Mouse (Mus musculus) stomach, embryonic 14.5 days (tissue): ENCODE measurements around the gene Eya4. TPM values are rescaled to one million over a fixed set of nuclear protein-coding genes. Genes with fewer than 3 reads are reported as not detected.

Experiments
- ATAC-seq: fragments of 200-750 bp; cut with Nextera tagmentation; 2 replicates; pipeline ENCODE4 v1.8.0; 2017; ENCODE audit warnings: low read depth, moderate TSS enrichment; ENCODE audit not compliant: insufficient number of reproducible peaks, insufficient read depth, low FRiP score
- H3K27ac ChIP-seq: fragments of 300-500 bp; sonication (generic); 2 replicates; pipeline ENCODE4 v1.5.1; 2014; ENCODE audit warnings: mild to moderate bottlenecking, low read length, moderate library complexity, mixed read lengths
- H3K27me3 ChIP-seq: fragments of 300-500 bp; sonication (generic); 2 replicates; pipeline ENCODE4 v1.6.1; 2014; ENCODE audit warnings: low read length, control low read depth, mixed read lengths; ENCODE audit not compliant: control insufficient read depth, insufficient read depth
- H3K36me3 ChIP-seq: fragments of 300-500 bp; sonication (generic); 2 replicates; pipeline ENCODE4 v1.6.1; 2014; ENCODE audit warnings: mild to moderate bottlenecking, control low read depth, low read length, moderate library complexity, mixed read lengths; ENCODE audit not compliant: control insufficient read depth, insufficient read depth
- H3K4me1 ChIP-seq: fragments of 300-500 bp; sonication (generic); 2 replicates; pipeline ENCODE4 v1.6.1; 2014; ENCODE audit warnings: low read length, control low read depth, mixed read lengths; ENCODE audit not compliant: control insufficient read depth, insufficient read depth
- H3K4me2 ChIP-seq: fragments of 300-500 bp; sonication (generic); replicated peaks from 2 replicates; pipeline ENCODE4 v1.6.1; 2014; ENCODE audit warnings: low read depth, low read length, control low read depth
- H3K4me3 ChIP-seq: fragments of 300-500 bp; sonication (generic); 2 replicates; pipeline ENCODE4 v1.5.1; 2014; ENCODE audit warnings: low read depth, low read length, control low read depth
- H3K9ac ChIP-seq: fragments of 300-500 bp; sonication (generic); replicated peaks from 2 replicates; pipeline ENCODE4 v1.6.1; 2014; ENCODE audit warnings: low read depth, mild to moderate bottlenecking, control low read depth, low read length, moderate library complexity, mixed read lengths
- H3K9me3 ChIP-seq: fragments of 300-500 bp; sonication (generic); 2 replicates; pipeline ENCODE4 v1.6.1; 2016; ENCODE audit warnings: low read depth, low read length, control low read depth; ENCODE audit not compliant: control insufficient read depth
- WGBS: fragments of 180-500 bp; shearing (Covaris S2); extraction: QIAGEN DNeasy Blood & Tissue Kit; methylation state at CpG from one replicate; pipeline ENCODE4 v1.1.7; 2014; 5-methylcytosine and 5-hydroxymethylcytosine counted together
- polyA plus RNA-seq: library from polyadenylated mRNA; unstranded; fragments of >200 nt; fragmentation: Nextera tagmentation; extraction: Ambion mirVana; gene quantifications from 2 replicates; pipeline ENCODE4 v1.2.1, GENCODE M21; 2014

Gene Eya4
- 1.5 and 1.7 TPM in 2 replicates for polyA plus RNA-seq

GRCm38 (mm10) chr10:23350011-23350911, at the start of gene Eya4:
Gene Eya4 (minus strand): TSS chr10:23350786.
- Histone ChIP-seq H3K9me3 (no peaks in the 10 kb centered on the region), H3K27ac (0 out of 2 replicates have a peak within 1 kb of the TSS, but pooled peaks have one; percentile 10), H3K4me2 (peak within 1 kb of the TSS; percentile 85), H3K4me3 (peak within 1 kb of the TSS; percentile 57), H3K4me1 (0 out of 2 replicates have a peak, but pooled peaks cover 8% of the 10 kb centered on the region), H3K36me3 (no peaks in the 10 kb centered on the region), H3K9ac (peak within 1 kb of the TSS; percentile 48), H3K27me3 (0 out of 2 replicates have a peak, but pooled peaks cover 16% of the 10 kb centered on the region)
- ATAC-seq = peak; percentile 68
- WGBS = 2% methylated on average over 54 of the region's 79 CpGs

- H3K4me1 ChIP-seq = no peaks in the 10 kb centered on the region
- no peak overlapping the region for H3K9ac ChIP-seq
- 82% methylated on average over 3 of the region's 3 CpGs for WGBS
- no peaks in the 10 kb centered on the region for H3K9me3 ChIP-seq
- no peak overlapping the region for H3K27ac ChIP-seq
- no peak for ATAC-seq
- no peak overlapping the region for H3K4me2 ChIP-seq
- no peak overlapping the region for H3K4me3 ChIP-seq
- H3K36me3 ChIP-seq = no peaks in the 10 kb centered on the region
- H3K27me3 ChIP-seq = no peaks in the 10 kb centered on the region
These were observed 44.8 kb upstream of the Eya4 start for GRCm38 (mm10) chr10:23395399-23395798.

- no peak overlapping the region for H3K27ac ChIP-seq
These were observed 44.1 kb upstream of the Eya4 start for GRCm38 (mm10) chr10:23394556-23395245.

GRCm38 (mm10) chr10:23394152-23394551, 43.6 kb upstream of the Eya4 start:
- Histone ChIP-seq H3K4me3 (no peak overlapping the region), H3K36me3 (no peaks in the 10 kb centered on the region), H3K9me3 (no peaks in the 10 kb centered on the region), H3K9ac (no peak overlapping the region), H3K4me1 (no peaks in the 10 kb centered on the region), H3K4me2 (no peak overlapping the region), H3K27ac (no peak overlapping the region), H3K27me3 (no peaks in the 10 kb centered on the region)
- no peak for ATAC-seq
- WGBS = 56% methylated on average over 6 of the region's 6 CpGs

More at GRCm38 (mm10) chr10:23394556-23395245, 44.1 kb upstream of the Eya4 start:
- no peak for ATAC-seq
- Histone ChIP-seq H3K27me3 (no peaks in the 10 kb centered on the region), H3K9me3 (no peaks in the 10 kb centered on the region), H3K9ac (no peak overlapping the region), H3K4me3 (no peak overlapping the region), H3K36me3 (no peaks in the 10 kb centered on the region), H3K4me1 (no peaks in the 10 kb centered on the region), H3K4me2 (no peak overlapping the region)
- whole genome bisulfite sequencing = 90% methylated on average over 11 of the region's 11 CpGs

- Histone ChIP-seq H3K9ac (no peak overlapping the region), H3K27me3 (no peaks in the 10 kb centered on the region), H3K4me1 (no peaks in the 10 kb centered on the region), H3K4me2 (no peak overlapping the region), H3K36me3 (no peaks in the 10 kb centered on the region), H3K4me3 (no peak overlapping the region), H3K27ac (no peak overlapping the region), H3K9me3 (no peaks in the 10 kb centered on the region)
- 81% methylated on average over 6 of the region's 6 CpGs for WGBS
- ATAC-seq = no peak
These were observed 13.3 kb upstream of the Eya4 start for GRCm38 (mm10) chr10:23363866-23364265.

- Histone ChIP-seq H3K9me3 (no peaks in the 10 kb centered on the region), H3K4me2 (peak overlapping the region; percentile 85), H3K4me3 (peak overlapping the region; percentile 57), H3K4me1 (0 out of 2 replicates have a peak, but pooled peaks cover 8% of the 10 kb centered on the region), H3K9ac (peak overlapping the region; percentile 48; the same call in 1 of the 2 replicates), H3K36me3 (no peaks in the 10 kb centered on the region), H3K27me3 (0 out of 2 replicates have a peak, but pooled peaks cover 16% of the 10 kb centered on the region), H3K27ac (0 out of 2 replicates have a peak overlapping the region, but pooled peaks have one; percentile 10)
- WGBS = under 1% methylated on average over 30 of the region's 33 CpGs
- peak; percentile 51 for ATAC-seq
These were observed 1.1 kb downstream of the Eya4 start for GRCm38 (mm10) chr10:23349392-23350010.

GRCm38 (mm10) chr10:23348893-23349391, 1.6 kb downstream of the Eya4 start:
- Histone ChIP-seq H3K9me3 (no peaks in the 10 kb centered on the region), H3K4me2 (peak overlapping the region; percentile 85), H3K27me3 (0 out of 2 replicates have a peak, but pooled peaks cover 16% of the 10 kb centered on the region), H3K27ac (no peak overlapping the region), H3K4me1 (0 out of 2 replicates have a peak, but pooled peaks cover 8% of the 10 kb centered on the region), H3K4me3 (peak overlapping the region; percentile 57), H3K9ac (peak overlapping the region; percentile 48; the same call in 1 of the 2 replicates), H3K36me3 (no peaks in the 10 kb centered on the region)
- ATAC-seq = no peak
- 2% methylated on average over 22 of the region's 22 CpGs for WGBS
